Mouse (Mus musculus): ENCODE results near the gene Fcer1g.
A peak's percentile ranks its signal among the peaks of the same experiment; 100 is the strongest.

GRCm38 (mm10) chr1:171213801-171214496 is 20.2 kb downstream of the Fcer1g start, which contains the start of gene Nr1i3:
- TF ChIP-seq CTCF (IDR thresholded peaks at IDR 0.05; ENCODE audit: extremely low read depth, insufficient read length, insufficient replicate concordance, low read depth, low read length), result no peak
- peak; percentile 76; the same call in 1 of the 2 replicates for TF ChIP-seq POLR2A (IDR thresholded peaks at IDR 0.05; ENCODE audit: low read depth, low read length)
